Comparison of ENCODE assay signal across 25 mouse cellular contexts in the genomic region with DNA sequence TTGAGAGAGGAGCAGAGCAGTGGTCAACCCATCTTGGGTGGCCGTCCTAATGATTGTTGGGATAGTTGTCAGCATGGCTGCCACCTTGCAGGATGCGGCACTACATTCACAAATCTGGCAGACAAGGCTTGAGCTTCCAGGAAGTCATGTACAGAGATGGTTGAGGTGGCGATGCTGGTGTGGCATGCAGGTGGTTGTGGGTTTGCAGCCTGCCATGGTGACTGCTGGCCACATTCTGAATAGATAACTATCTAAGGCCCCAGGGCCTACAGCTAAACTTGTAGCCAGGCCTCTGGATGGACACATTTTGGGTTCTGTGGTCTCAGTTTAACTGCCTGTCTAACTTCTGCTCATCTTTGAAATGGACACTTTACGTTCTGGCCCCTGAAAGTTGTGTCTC.
"Had no signal": no experiment of that assay in that cellular context is flagged by ENCODE, and none has a peak within 500 bp of the region (broad histone marks: within the 10 kb centered on the region; RNA-seq: fewer than 3 reads in every experiment).

No protein-coding gene starts in this region.

- H3K27ac ChIP-seq: embryonic facial prominence, embryonic 10.5 days; embryonic facial prominence, embryonic 12.5 days; embryonic facial prominence, embryonic 13.5 days; embryonic facial prominence, embryonic 15.5 days; forebrain, embryonic 10.5 days; forebrain, embryonic 12.5 days; forebrain, embryonic 13.5 days; forebrain, embryonic 15.5 days; gastrocnemius, adult 2 months; heart, adult 2 months had no signal

- H3K4me2 ChIP-seq: embryonic facial prominence, embryonic 12.5 days; embryonic facial prominence, embryonic 13.5 days; embryonic facial prominence, embryonic 15.5 days; forebrain, embryonic 12.5 days; forebrain, embryonic 13.5 days; forebrain, embryonic 15.5 days had no signal

- H3K9ac ChIP-seq: embryonic facial prominence, embryonic 12.5 days; embryonic facial prominence, embryonic 13.5 days; embryonic facial prominence, embryonic 15.5 days; forebrain, embryonic 12.5 days; forebrain, embryonic 13.5 days; forebrain, embryonic 15.5 days; forebrain, postnatal 0 days had no signal

- H3K4me1 ChIP-seq: embryonic facial prominence, embryonic 12.5 days; embryonic facial prominence, embryonic 15.5 days; forebrain, embryonic 12.5 days; forebrain, embryonic 13.5 days; forebrain, embryonic 15.5 days had no signal

- H3K27me3 ChIP-seq: embryonic facial prominence, embryonic 12.5 days; embryonic facial prominence, embryonic 13.5 days; embryonic facial prominence, embryonic 15.5 days; forebrain, embryonic 12.5 days; forebrain, embryonic 13.5 days; forebrain, embryonic 15.5 days had no signal

- H3K36me3 ChIP-seq: embryonic facial prominence, embryonic 10.5 days; embryonic facial prominence, embryonic 12.5 days; embryonic facial prominence, embryonic 13.5 days; embryonic facial prominence, embryonic 15.5 days; forebrain, embryonic 10.5 days; forebrain, embryonic 12.5 days; forebrain, embryonic 15.5 days had no signal

- H3K4me3 ChIP-seq: embryonic facial prominence, embryonic 10.5 days; embryonic facial prominence, embryonic 12.5 days; embryonic facial prominence, embryonic 13.5 days; embryonic facial prominence, embryonic 15.5 days; erythroblast, embryonic 14.5 days; forebrain, embryonic 10.5 days; forebrain, embryonic 12.5 days; forebrain, embryonic 13.5 days; forebrain, embryonic 15.5 days; gastrocnemius, adult 2 months; heart, adult 2 months had no signal

- ATAC-seq: forebrain, embryonic 13.5 days; forebrain, embryonic 14.5 days; forebrain, embryonic 15.5 days; forebrain, embryonic 16.5 days; forebrain, postnatal 0 days had no signal

- DNase-seq: cerebellum, adult 8-10 months; cerebellum, adult 9-10 months; cerebellum, adult 9-11 months; cerebellum, postnatal 10 days; cerebellum, postnatal 14 days; cerebellum, postnatal 25 days; cerebellum, postnatal 36 days; embryo, embryonic 11 days; forebrain, postnatal 0 days; gastrocnemius, adult 2 months; gastrocnemius, postnatal 10 days; gastrocnemius, postnatal 25 days; gastrocnemius, postnatal 36 days had no signal

- H3K9me3 ChIP-seq: embryonic facial prominence, embryonic 10.5 days; embryonic facial prominence, embryonic 12.5 days; embryonic facial prominence, embryonic 13.5 days; embryonic facial prominence, embryonic 15.5 days; forebrain, embryonic 10.5 days; forebrain, embryonic 12.5 days; forebrain, embryonic 13.5 days; forebrain, embryonic 15.5 days had no signal
